Mouse (Mus musculus) neural tube, embryonic 13.5 days (tissue): ENCODE measurements around the gene Kcnb1. TPM values are rescaled to one million over a fixed set of nuclear protein-coding genes. Genes with fewer than 3 reads are reported as not detected.

Experiments
- ATAC-seq: fragments of 200-750 bp; cut with Nextera tagmentation; 2 replicates; pipeline ENCODE4 v1.8.0; 2017; ENCODE audit warnings: low read depth, mild to moderate bottlenecking, moderate TSS enrichment, moderate library complexity
- H3K27ac ChIP-seq: fragments of 300-500 bp; sonication (generic); replicated peaks from 2 replicates; pipeline ENCODE4 v1.5.1; 2015; ENCODE audit warnings: moderate library complexity, mild to moderate bottlenecking, inconsistent platforms
- H3K27me3 ChIP-seq: fragments of 300-500 bp; sonication (generic); 2 replicates; pipeline ENCODE4 v1.6.1; 2015; ENCODE audit warnings: mild to moderate bottlenecking, inconsistent platforms
- H3K36me3 ChIP-seq: fragments of 300-500 bp; sonication (generic); 2 replicates; pipeline ENCODE4 v1.6.1; 2015; ENCODE audit warnings: mild to moderate bottlenecking, inconsistent platforms
- H3K4me1 ChIP-seq: fragments of 300-500 bp; sonication (generic); replicated peaks from 2 replicates; pipeline ENCODE4 v1.6.1; 2015; ENCODE audit warnings: inconsistent platforms
- H3K4me2 ChIP-seq: fragments of 300-500 bp; sonication (generic); 2 replicates; pipeline ENCODE4 v1.6.1; 2015; ENCODE audit warnings: inconsistent platforms, mild to moderate bottlenecking, moderate library complexity
- H3K4me3 ChIP-seq: fragments of 300-500 bp; sonication (generic); 2 replicates; pipeline ENCODE4 v1.5.1; 2015; ENCODE audit warnings: mild to moderate bottlenecking, inconsistent platforms
- H3K9ac ChIP-seq: fragments of 300-500 bp; sonication (generic); 2 replicates; pipeline ENCODE4 v1.6.1; 2015; ENCODE audit warnings: moderate library complexity, mild to moderate bottlenecking, inconsistent platforms
- H3K9me3 ChIP-seq: fragments of 300-500 bp; sonication (generic); 2 replicates; pipeline ENCODE4 v1.6.1; 2016; ENCODE audit warnings: inconsistent platforms
- WGBS: fragments of 180-500 bp; shearing (Covaris S2); methylation state at CpG from one replicate; pipeline ENCODE4 v1.1.7; 2015; 5-methylcytosine and 5-hydroxymethylcytosine counted together
- polyA plus RNA-seq: library from polyadenylated mRNA; unstranded; fragments of >200 nt; fragmentation: Nextera tagmentation; extraction: Ambion mirVana; gene quantifications from 2 replicates; pipeline ENCODE4 v1.2.1, GENCODE M21; 2015

Gene Kcnb1
- polyA plus RNA-seq, 1 experiment from 2014 or later, result 3.1 TPM

DNA sequence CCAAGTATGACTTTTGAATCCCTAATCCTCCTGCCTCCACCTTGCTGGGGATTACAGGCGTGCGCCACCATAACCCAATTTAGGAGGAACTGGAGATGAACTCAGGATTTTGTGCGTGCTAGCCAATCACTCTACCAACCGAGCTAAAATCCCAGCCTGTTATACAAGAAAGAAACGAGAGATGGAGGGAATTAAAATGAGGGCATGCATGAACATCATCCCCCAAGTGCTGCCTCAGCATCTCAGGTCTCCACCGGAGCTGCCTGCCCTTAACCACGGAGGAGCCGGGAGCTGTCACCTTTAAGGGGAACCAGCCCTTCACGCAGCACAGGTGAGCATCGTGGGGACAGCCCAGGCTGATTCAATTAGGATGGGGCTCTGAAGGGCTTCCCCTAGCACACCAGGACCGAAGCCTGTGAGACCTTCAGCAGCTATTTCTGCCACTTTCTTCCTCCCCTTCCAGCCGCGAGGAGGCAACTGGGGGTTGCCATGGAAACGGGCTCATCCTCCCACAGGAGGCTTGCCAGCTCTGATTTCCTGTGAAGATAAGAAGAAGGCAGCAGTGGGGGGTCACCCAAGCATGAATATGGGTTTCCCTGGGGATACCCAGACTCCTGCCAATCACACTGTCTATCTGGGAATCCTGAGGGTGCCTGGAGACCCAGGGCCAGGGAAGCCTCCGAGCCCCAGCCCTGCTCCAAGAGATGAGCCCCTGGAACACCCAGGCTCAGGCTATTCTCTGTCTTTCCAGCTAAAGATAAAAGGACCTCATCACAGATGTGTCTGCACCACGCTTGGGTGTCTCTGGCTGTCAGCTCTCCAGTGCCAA, 11.7 kb upstream of the Kcnb1 start:
- Histone ChIP-seq H3K36me3 (no peaks in the 10 kb centered on the region), H3K27me3 (no peaks in the 10 kb centered on the region), H3K9ac (peak overlapping the region; percentile 4; the same call in 1 of the 2 replicates), H3K9me3 (no peaks in the 10 kb centered on the region), H3K4me3 (no peak overlapping the region), H3K27ac (peak overlapping the region; percentile 86), H3K4me2 (peak overlapping the region; percentile 26), H3K4me1 (peaks cover 22% of the 10 kb centered on the region)
- WGBS, result 35% methylated on average over 16 of the region's 16 CpGs
- peak; percentile 51; the same call in 1 of the 2 replicates for ATAC-seq

DNA sequence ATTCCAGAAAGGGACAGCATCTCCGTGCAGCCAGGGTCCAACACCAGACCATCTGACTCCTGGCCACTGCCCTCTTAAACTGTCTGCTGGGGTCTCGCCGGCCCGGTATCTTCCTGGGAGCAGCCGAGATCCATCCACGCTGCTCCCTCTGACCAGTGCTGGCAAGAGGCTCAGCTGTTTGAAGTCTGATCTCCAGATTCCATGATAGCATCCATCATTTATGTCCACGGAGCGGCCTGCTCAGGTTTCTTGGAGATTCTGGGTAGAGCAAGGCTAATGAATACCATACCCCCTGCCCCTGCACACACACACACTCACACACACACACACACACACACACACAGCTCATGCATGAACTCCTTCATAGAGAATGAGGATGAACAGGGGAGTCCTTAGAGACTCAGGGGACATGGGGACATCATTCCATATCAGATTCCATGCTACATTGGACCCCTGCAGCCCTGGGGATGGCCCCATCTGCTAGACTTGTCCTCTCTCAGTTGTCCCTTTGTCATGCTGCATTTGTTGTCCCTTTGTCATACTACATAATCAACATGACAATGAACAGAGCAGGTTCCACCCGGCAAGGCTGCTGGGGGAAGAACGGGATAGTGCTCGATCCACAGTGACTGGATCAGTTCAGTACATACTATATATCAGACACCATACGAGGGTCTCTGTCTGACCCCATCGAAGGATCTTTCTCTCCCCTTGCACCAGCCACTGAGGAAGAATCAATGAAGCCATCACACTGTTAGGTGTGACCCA, 8.9 kb upstream of the Kcnb1 start:
- no peak overlapping the region for H3K27ac ChIP-seq
- ATAC-seq, result no peak
- no peaks in the 10 kb centered on the region for H3K27me3 ChIP-seq
- H3K4me1 ChIP-seq, result peaks cover 22% of the 10 kb centered on the region
- no peaks in the 10 kb centered on the region for H3K9me3 ChIP-seq
- WGBS, result 56% methylated on average over 13 of the region's 13 CpGs
- H3K4me3 ChIP-seq, result no peak overlapping the region
- H3K9ac ChIP-seq, result no peak overlapping the region
- no peaks in the 10 kb centered on the region for H3K36me3 ChIP-seq
- no peak overlapping the region for H3K4me2 ChIP-seq

DNA sequence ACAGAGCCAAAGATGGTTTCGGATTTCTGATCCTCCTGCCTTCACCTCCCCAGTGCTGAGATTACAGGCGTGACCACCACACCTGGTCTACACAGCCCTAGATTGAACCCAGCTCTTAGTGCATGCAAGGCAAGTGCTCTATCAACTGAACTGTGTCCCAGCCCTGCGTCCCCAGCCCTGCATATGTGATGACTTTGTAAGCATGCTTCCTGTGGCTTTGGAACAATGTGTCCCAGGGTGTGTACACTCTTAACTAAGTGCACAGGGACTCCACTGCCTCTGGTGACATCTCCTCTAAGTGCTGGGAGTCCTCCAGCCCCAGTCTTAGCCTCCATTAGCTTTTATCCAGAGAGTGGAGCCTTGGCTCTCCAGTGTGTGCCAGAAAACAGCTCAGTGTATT, 3.4 kb upstream of the Kcnb1 start:
- H3K9me3 ChIP-seq, result no peaks in the 10 kb centered on the region
- no peak overlapping the region for H3K9ac ChIP-seq
- ATAC-seq, result no peak
- no peak overlapping the region for H3K4me2 ChIP-seq
- 79% methylated on average over 3 of the region's 3 CpGs for WGBS
- H3K36me3 ChIP-seq, result no peaks in the 10 kb centered on the region
- no peak overlapping the region for H3K4me3 ChIP-seq
- H3K4me1 ChIP-seq, result peaks cover 21% of the 10 kb centered on the region
- peaks cover 31% of the 10 kb centered on the region for H3K27me3 ChIP-seq
- no peak overlapping the region for H3K27ac ChIP-seq

DNA sequence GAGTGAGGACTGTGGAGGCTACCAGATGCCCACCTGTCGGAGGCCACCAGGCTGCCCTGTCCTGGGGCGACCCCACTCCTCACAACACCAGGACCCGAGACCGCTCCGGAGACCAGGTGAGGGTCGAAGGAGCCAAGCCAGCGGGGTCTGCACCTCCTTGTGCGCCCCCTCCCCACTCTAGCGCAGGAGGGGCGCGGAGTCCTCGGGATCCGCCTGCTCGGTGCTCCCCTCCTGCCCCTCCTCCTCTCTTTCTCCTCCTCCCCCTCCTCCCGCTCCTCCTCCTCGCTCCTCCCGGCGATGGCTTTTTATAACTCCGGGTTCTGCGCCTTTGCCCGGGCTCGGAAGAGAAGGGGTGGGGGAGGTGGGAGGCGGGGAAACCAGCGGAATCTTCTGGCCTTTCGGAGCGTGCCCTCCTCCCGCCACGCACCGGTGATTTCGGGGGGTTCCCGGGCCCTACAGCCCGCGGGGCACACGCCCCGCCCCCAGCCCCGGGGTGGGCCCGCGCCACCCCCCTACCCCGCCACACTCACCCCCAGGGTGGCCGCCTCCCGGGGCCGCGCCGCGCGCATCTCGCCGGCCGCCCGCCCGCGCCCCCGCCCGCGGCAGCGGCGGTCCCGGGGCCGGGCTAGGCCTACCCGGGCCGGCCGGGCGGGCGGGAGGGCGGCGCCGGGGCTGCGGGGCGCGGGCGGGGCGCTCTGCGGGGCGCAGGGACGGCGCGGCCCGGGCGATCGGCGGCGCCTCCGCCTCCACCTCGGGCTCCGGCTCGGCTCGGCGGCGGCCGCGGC, 472 bp downstream of the Kcnb1 start:
- Histone ChIP-seq H3K4me2 (peak overlapping the region; percentile 67), H3K27ac (0 out of 2 replicates have a peak overlapping the region, but pooled peaks have one; percentile 42), H3K9me3 (no peaks in the 10 kb centered on the region), H3K4me3 (peak overlapping the region; percentile 61), H3K9ac (peak overlapping the region; percentile 75), H3K4me1 (peaks cover 38% of the 10 kb centered on the region), H3K27me3 (peaks cover 50% of the 10 kb centered on the region), H3K36me3 (no peaks in the 10 kb centered on the region)
- ATAC-seq, result peak; percentile 56; the same call in 1 of the 2 replicates
- WGBS, result 1% methylated on average over 31 of the region's 91 CpGs

DNA sequence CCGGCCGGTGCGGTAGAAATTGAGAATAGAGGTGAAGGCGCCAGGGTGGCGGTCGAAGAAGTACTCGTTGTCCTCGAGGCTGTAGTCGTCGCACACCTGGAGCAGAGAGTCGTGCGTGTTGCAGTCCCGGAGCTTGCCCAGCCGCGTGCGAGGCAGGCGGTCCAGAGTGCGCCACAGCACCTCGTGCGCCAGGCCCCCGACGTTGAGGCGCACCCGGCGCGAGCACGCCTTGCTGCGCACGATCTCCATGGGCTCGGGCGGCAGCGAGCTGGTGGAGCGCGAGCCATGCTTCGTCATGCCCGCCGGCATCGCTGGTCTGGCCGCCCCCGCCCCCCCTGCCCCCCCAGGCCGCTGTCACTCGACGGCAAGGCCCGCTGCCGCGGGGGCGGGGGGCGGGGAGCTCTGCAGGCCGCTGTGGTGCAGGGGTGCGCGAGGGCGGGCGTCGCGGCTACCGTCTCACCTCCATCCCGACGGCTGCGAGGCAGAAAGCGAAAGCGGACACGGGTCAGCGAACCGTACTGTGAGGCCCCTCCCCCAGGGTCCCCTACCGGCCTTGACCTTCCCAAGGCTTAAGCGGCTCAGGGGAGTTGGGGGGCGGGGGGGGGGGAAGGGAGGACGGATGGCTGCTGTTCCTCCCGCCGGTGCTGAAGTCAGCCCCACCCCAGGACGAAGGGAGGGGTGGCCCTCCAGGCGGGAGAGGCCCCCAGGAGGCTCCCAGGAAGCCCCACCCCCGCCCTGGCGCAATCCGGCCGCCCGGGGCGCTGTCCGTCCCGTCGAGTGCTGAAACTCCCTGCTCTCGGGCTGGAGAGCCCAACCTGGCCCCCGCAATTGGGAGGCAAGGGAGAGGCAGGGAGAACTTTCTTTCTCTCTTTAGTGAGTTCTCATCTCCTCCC, 1.4 kb downstream of the Kcnb1 start:
- Histone ChIP-seq H3K4me2 (peak overlapping the region; percentile 67), H3K4me3 (peak overlapping the region; percentile 61), H3K9ac (peak overlapping the region; percentile 75; the same call in 1 of the 2 replicates), H3K9me3 (no peaks in the 10 kb centered on the region), H3K4me1 (peaks cover 42% of the 10 kb centered on the region), H3K36me3 (no peaks in the 10 kb centered on the region), H3K27ac (no peak overlapping the region), H3K27me3 (peaks cover 50% of the 10 kb centered on the region)
- no peak for ATAC-seq
- 12% methylated on average over 68 of the region's 83 CpGs for whole genome bisulfite sequencing

DNA sequence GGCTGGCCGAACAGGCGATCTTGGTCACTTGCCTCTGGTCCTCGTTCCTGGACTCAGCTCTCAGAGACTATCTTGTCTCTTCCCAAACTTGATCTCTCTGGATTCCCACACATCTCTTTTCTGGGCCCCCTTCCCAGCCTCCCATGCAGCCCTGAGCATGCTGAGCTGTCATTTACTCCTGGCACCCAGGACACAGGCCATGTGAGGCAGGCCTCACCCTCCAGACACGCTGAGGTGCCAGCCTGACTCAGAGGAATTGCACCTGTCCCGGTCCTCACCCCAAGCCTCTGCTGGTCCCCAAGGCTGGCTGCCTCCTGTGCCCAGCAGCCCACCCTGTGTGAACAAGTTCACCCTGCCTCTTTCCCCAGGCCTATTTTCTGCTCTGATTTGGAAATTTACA, 2.8 kb downstream of the Kcnb1 start:
- 84% methylated on average over 5 of the region's 5 CpGs for WGBS
- no peaks in the 10 kb centered on the region for H3K36me3 ChIP-seq
- H3K27me3 ChIP-seq, result peaks cover 50% of the 10 kb centered on the region
- H3K4me2 ChIP-seq, result 0 out of 2 replicates have a peak overlapping the region, but pooled peaks have one; percentile 5
- H3K4me3 ChIP-seq, result no peak overlapping the region
- H3K27ac ChIP-seq, result no peak overlapping the region
- ATAC-seq, result no peak
- peak overlapping the region; percentile 27; the same call in 1 of the 2 replicates for H3K9ac ChIP-seq
- H3K4me1 ChIP-seq, result peaks cover 42% of the 10 kb centered on the region
- no peaks in the 10 kb centered on the region for H3K9me3 ChIP-seq

DNA sequence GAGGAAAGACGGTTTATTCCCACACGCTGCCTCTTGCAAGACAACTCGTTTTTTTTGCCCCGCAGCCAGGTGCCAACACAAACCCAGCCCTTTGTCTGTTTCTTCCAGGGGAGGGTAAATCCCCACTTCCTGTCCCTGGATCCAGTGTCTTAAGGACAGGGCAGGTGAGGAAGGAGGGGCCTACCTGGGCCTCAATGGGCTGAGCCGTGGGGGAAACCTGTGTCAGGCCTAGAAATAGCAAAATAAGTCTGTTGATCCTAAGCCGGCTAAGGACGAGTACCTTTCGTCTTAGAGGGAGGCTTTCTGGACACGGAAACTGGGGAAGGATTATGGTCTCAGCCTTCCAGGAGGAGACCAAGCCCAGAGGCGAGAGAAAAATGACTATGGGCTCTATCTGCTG, 3.4 kb downstream of the Kcnb1 start:
- 57% methylated on average over 10 of the region's 10 CpGs for WGBS
- H3K4me2 ChIP-seq, result no peak overlapping the region; the same call in 1 of the 2 replicates
- peak overlapping the region; percentile 38; the same call in 1 of the 2 replicates for H3K9ac ChIP-seq
- no peaks in the 10 kb centered on the region for H3K9me3 ChIP-seq
- ATAC-seq, result no peak
- peaks cover 46% of the 10 kb centered on the region for H3K27me3 ChIP-seq
- H3K27ac ChIP-seq, result no peak overlapping the region
- no peaks in the 10 kb centered on the region for H3K36me3 ChIP-seq
- no peak overlapping the region for H3K4me3 ChIP-seq
- peaks cover 42% of the 10 kb centered on the region for H3K4me1 ChIP-seq

DNA sequence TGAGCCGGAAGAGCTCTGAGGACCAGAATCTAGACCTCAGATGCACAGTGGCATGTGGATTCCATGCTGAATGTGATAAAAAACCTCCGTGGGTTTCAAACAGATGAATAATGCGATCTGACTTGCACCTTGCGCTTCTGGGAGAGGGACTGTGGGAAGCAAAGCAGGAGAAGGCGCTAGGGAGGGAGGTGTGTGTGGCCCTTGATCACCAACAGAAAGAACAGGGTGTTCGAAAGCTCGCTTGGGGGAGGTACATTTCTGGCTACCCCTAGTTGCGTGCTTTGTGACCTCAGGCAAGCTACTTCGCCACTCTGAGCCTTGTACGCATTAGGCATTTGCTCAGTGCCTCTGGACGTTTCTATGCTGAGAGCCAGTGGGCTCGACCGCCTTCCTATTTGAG, 4.0 kb downstream of the Kcnb1 start:
- no peak overlapping the region for H3K4me3 ChIP-seq
- 64% methylated on average over 13 of the region's 13 CpGs for WGBS
- H3K4me2 ChIP-seq, result no peak overlapping the region; the same call in 1 of the 2 replicates
- no peak overlapping the region for H3K27ac ChIP-seq
- no peaks in the 10 kb centered on the region for H3K9me3 ChIP-seq
- no peaks in the 10 kb centered on the region for H3K36me3 ChIP-seq
- peak overlapping the region; percentile 38; the same call in 1 of the 2 replicates for H3K9ac ChIP-seq
- no peak for ATAC-seq
- peaks cover 41% of the 10 kb centered on the region for H3K27me3 ChIP-seq
- H3K4me1 ChIP-seq, result peaks cover 42% of the 10 kb centered on the region

DNA sequence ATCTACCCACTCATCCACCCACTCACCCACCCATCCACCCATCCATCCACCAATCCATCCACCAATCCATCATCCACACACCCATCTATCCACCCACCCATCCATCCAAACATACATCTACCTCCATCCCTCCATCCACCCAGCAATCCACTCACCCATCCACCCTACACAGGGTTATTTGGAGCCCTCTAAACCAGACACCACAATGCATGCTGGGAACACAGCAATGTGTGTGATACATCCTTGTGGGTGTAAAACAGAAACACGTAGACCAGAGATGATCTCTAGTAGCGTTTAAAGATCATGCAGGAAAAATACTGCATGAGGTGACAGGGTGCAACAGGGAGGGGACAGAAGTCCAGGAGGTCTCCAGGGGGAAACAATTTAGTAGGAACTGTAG, 4.5 kb downstream of the Kcnb1 start:
- Histone ChIP-seq H3K9me3 (no peaks in the 10 kb centered on the region), H3K4me1 (peaks cover 36% of the 10 kb centered on the region), H3K9ac (no peak overlapping the region), H3K27me3 (peaks cover 35% of the 10 kb centered on the region), H3K4me2 (no peak overlapping the region), H3K36me3 (no peaks in the 10 kb centered on the region), H3K27ac (no peak overlapping the region), H3K4me3 (no peak overlapping the region)
- 90% methylated on average over 2 of the region's 2 CpGs for WGBS
- ATAC-seq, result no peak

DNA sequence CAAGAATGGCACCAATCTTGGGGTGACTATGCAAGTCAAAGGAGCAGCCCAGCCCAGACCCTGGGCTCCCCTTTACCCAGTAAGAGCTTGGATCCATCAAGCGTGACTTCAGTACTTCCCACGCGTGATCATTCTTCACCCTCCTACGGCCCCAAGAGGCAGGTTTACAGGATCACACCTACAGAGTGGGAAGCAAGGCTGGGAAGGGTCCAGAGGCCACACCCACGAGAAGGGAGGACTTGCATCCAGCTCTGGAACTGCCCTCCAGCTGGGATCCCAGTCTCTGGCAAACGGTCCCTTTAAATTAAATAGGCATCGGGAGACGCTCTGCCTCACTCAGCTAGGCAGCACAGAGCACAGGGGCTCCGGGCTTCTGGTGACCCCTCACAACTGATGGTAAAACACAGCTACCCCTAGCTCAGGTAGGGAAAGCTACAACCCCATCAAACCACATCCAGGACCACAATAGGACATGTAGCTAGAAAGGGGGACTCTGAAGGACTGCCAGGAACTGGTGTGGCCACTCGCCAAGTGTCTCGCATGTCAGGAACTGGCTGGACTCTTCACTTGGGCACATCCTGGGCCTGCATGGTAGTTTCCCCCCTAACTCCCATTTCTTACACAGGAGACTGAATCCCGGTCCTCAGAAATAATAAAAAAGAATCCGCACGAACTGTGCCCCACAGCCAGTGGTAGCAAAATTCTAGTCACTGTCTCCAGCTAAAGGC, 8.1 kb downstream of the Kcnb1 start:
- Histone ChIP-seq H3K27me3 (peaks cover 4% of the 10 kb centered on the region), H3K4me3 (no peak overlapping the region), H3K27ac (no peak overlapping the region), H3K4me1 (peaks cover 23% of the 10 kb centered on the region), H3K4me2 (no peak overlapping the region), H3K9me3 (no peaks in the 10 kb centered on the region), H3K36me3 (no peaks in the 10 kb centered on the region), H3K9ac (no peak overlapping the region)
- WGBS, result 83% methylated on average over 14 of the region's 14 CpGs
- ATAC-seq, result no peak
